Mouse (Mus musculus) lung, postnatal 0 days (tissue): ENCODE data around the gene Fthl17b. TPM values are rescaled to one million over a fixed set of nuclear protein-coding genes. Genes with fewer than 3 reads are reported as not detected.
A peak's percentile ranks its signal among the peaks of the same experiment; 100 is the strongest.

ENCODE experiments used
- ATAC-seq: fragments of 200-750 bp; cut with Nextera tagmentation; 2 replicates; pipeline ENCODE4 v1.8.0; 2017; ENCODE audit warnings: moderate library complexity
- DNase-seq: peaks from one replicate; pipeline ENCODE4 v3.0.0-alpha.2; 2016; ENCODE audit warnings: low spot score
- H3K27ac ChIP-seq: fragments of 300-500 bp; sonication (generic); 2 replicates; pipeline ENCODE4 v1.5.1; 2014; ENCODE audit warnings: antibody characterized with exemption, mild to moderate bottlenecking, low read length, mixed read lengths
- H3K27me3 ChIP-seq: fragments of 300-500 bp; sonication (generic); replicated peaks from 2 replicates; pipeline ENCODE4 v1.6.1; 2014; ENCODE audit warnings: low read length, mixed read lengths; ENCODE audit not compliant: insufficient read depth
- H3K36me3 ChIP-seq: fragments of 300-500 bp; sonication (generic); 2 replicates; pipeline ENCODE4 v1.6.1; 2014; ENCODE audit warnings: low read length, mixed read lengths; ENCODE audit not compliant: insufficient read depth
- H3K4me1 ChIP-seq: fragments of 300-500 bp; sonication (generic); 2 replicates; pipeline ENCODE4 v1.6.1; 2014; ENCODE audit warnings: antibody characterized with exemption, low read depth, low read length, mixed read lengths; ENCODE audit not compliant: insufficient read depth
- H3K4me2 ChIP-seq: fragments of 300-500 bp; sonication (generic); replicated peaks from 2 replicates; pipeline ENCODE4 v1.6.1; 2014; ENCODE audit warnings: low read depth, mild to moderate bottlenecking, low read length, moderate library complexity, mixed read lengths
- H3K4me3 ChIP-seq: fragments of 300-500 bp; sonication (generic); 2 replicates; pipeline ENCODE4 v1.5.1; 2014; ENCODE audit warnings: low read depth, low read length
- H3K9ac ChIP-seq: fragments of 300-500 bp; sonication (generic); replicated peaks from 2 replicates; pipeline ENCODE4 v1.6.1; 2014; ENCODE audit warnings: low read depth, mild to moderate bottlenecking
- H3K9me3 ChIP-seq: fragments of 300-500 bp; sonication (generic); 2 replicates; pipeline ENCODE4 v1.6.1; 2016; ENCODE audit warnings: low read length, mixed read lengths
- CTCF ChIP-seq: IDR thresholded peaks from 2 replicates; pipeline ENCODE4 v1.5.1; 2016; ENCODE audit warnings: antibody characterized with exemption, mild to moderate bottlenecking
- EP300 ChIP-seq: IDR thresholded peaks from 2 replicates; pipeline ENCODE4 v1.6.1; 2016; ENCODE audit warnings: antibody characterized with exemption, mild to moderate bottlenecking, control low read depth
- WGBS: fragments of 180-500 bp; shearing (Covaris S2); extraction: QIAGEN DNeasy Blood & Tissue Kit; methylation state at CpG from one replicate; pipeline ENCODE4 v1.1.7; 2014; 5-methylcytosine and 5-hydroxymethylcytosine counted together
- polyA plus RNA-seq: library from polyadenylated mRNA; unstranded; fragments of >200 nt; fragmentation: Nextera tagmentation; extraction: Ambion mirVana; gene quantifications from 2 replicates; pipeline ENCODE4 v1.2.1, GENCODE M21; 2015

Gene Fthl17b
- polyA plus RNA-seq, 1 experiment from 2014 or later: not detected

DNA sequence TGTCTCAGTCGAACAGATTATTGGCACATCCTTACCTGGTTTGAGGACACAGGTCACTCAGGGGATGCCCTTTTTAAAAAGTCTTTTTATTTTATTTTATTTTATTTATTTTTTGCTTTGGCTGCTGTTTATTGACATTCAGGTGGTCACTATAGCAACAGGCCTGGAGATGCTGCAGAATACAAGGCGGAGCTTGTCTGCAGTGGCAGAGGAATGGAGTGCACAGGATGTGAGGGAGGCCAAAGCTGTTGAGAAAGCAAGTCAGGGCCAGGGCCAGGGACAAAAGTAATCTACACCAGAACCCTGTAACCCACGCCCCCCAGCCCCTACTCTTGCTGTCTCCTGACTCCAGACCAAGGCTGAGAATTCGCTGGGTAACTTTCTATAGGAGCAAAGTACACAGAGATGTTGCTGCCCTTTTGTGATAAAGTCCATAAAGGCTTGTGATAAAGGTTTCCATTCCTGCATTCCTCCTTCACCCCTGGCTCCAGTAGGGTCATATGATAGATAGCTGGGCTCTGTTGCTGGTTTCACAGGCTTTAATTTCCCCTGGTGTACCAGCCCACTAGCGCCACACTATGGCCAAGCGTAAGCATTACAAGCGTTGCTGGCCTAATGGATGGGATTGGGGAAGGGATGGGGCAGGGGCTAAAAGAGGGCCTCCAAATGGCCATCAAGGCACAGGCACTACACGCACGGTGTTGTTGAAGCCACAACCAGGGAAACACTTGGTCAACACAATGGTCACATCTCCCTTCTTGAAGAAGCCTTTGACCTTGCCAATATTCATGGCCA lies 40.8 kb downstream of the Fthl17b start:
- TF ChIP-seq CTCF (peak; percentile 65), EP300 (no peak)
- Histone ChIP-seq H3K27ac (no peak overlapping the region), H3K27me3 (no peaks in the 10 kb centered on the region), H3K4me3 (no peak overlapping the region), H3K9me3 (no peaks in the 10 kb centered on the region), H3K4me2 (no peak overlapping the region), H3K9ac (no peak overlapping the region), H3K4me1 (no peaks in the 10 kb centered on the region), H3K36me3 (no peaks in the 10 kb centered on the region)
- WGBS: 47% methylated on average over 9 of the region's 9 CpGs
- no peak for ATAC-seq
- DNase-seq: no peak

- no peak overlapping the region for H3K4me3 ChIP-seq
- WGBS: 68% methylated on average over 4 of the region's 4 CpGs
- no peak overlapping the region for H3K4me2 ChIP-seq
- H3K4me1 ChIP-seq: no peaks in the 10 kb centered on the region
- DNase-seq (no peak), ATAC-seq (no peak)
- TF ChIP-seq EP300 (no peak), CTCF (no peak)
- no peak overlapping the region for H3K27ac ChIP-seq
- no peak overlapping the region for H3K9ac ChIP-seq
- no peaks in the 10 kb centered on the region for H3K27me3 ChIP-seq
- H3K9me3 ChIP-seq: no peaks in the 10 kb centered on the region
- H3K36me3 ChIP-seq: no peaks in the 10 kb centered on the region
These were observed 41.7 kb downstream of the Fthl17b start for GRCm38 (mm10) chrX:8921080-8921479.

Other genes starting within 250 kb of the Fthl17b start
- gene Ssx9, start 214.5 kb downstream of the Fthl17b start, polyA plus RNA-seq: not detected in 2 replicates
- not detected in 2 replicates for gene Ssxb5, start 159.3 kb downstream of the Fthl17b start, polyA plus RNA-seq
- not detected in 2 replicates for gene Gm6592, start 119.0 kb downstream of the Fthl17b start, polyA plus RNA-seq
- gene Gm5751, start 88.7 kb downstream of the Fthl17b start, polyA plus RNA-seq: not detected in 2 replicates
- gene B630019K06Rik, start 70.6 kb downstream of the Fthl17b start, polyA plus RNA-seq: 2.2 and 2.7 TPM in 2 replicates
- gene Fthl17c, start 13.6 kb upstream of the Fthl17b start, polyA plus RNA-seq: not detected in 2 replicates
- gene Fthl17d, start 23.8 kb upstream of the Fthl17b start, polyA plus RNA-seq: not detected in 2 replicates
- gene Fthl17e, start 70.5 kb upstream of the Fthl17b start, polyA plus RNA-seq: not detected in 2 replicates
- not detected in 2 replicates for gene Fthl17f, start 100.0 kb upstream of the Fthl17b start, polyA plus RNA-seq
- not detected in 2 replicates for gene 4930402K13Rik, start 141.6 kb upstream of the Fthl17b start, polyA plus RNA-seq
- 0.54 and 1.00 TPM in 2 replicates for gene Lancl3, start 236.9 kb upstream of the Fthl17b start, polyA plus RNA-seq